Mouse (Mus musculus): ENCODE measurements around the gene Flot1. TPM values are rescaled to one million over a fixed set of nuclear protein-coding genes. Genes with fewer than 3 reads are reported as not detected.

Flot1 gene
- total and polyA plus RNA-seq, 3 experiments: 38.1 to 64.1 TPM; not detected in 1

DNA sequence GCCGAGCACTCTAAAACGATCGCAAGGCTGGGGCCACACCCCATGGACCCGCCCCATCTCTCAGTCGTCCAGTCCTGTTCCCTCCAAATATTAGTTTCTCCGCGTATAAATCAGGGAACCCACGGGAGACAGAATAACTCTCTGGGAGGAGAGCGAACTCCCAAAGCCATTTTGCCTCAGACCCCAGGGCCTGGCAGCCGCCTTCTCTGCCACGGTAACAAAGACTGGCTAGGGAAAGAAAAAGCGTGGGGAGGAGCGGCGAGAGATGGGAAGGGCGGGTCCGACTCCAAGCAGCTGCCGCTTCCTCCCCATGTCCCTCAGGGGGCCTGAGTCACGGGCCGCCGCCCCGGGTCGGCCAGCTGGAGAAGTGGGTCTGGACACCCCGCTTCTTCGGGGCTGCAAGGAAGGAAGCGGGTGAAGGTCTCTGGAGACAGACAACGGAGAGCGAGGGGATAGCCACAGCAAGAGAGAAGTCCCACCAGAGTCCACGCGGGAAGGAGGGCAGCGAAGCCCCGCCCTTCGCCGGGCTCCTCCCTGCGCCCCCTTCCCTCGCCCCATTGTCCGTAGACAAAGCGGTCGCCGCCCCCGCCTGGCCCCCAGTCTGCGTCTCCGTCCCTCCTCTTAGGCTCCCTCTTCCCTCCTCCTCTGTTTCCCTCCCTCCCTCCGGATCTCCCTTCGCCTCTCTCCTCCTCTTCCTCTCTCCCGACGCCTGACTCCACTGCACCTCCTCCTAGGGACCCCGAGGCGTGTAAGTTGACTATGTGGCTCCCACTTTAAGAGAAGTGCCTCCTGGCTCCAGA lies 42.7 kb downstream of the Flot1 start, which contains the start of gene Ppp1r18:
Gene Ppp1r18 (plus strand): TSS at position 113 of the 800 bp plus-strand sequence.
- Histone ChIP-seq H3K36me3 (ENCODE audit: control insufficient read depth in 1 of 2, insufficient read depth in 2 of 2, low read length in 2 of 2) (peaks cover 0 to 5% of the 10 kb centered on the region in 2 experiments; a peak in 2 of 4 replicates), H3K9me3 (replicated peaks; ENCODE audit: insufficient read depth, low read length) (no peaks in the 10 kb centered on the region), H3K9ac (ENCODE audit: control insufficient read depth, low read depth, low read length, poor library complexity, severe bottlenecking) (peak within 1 kb of the TSS; percentile 77), H3K4me3 (ENCODE audit: control insufficient read depth in 1 of 2, insufficient read depth in 1 of 2, low read depth in 2 of 2, low read length in 2 of 2) (peak within 1 kb of the TSS; percentile 62 to 70), H3K27ac (ENCODE audit: control insufficient read depth, low read depth, low read length) (peak within 1 kb of the TSS; percentile 70), H3K79me2 (ENCODE audit: control insufficient read depth, insufficient read depth, low read length, poor library complexity) (peaks cover 14% of the 10 kb centered on the region), H3K27me3 (ENCODE audit: control insufficient read depth in 1 of 2, insufficient read depth in 2 of 2, low read length in 2 of 2) (no peaks in the 10 kb centered on the region), H3K4me1 (ENCODE audit: control insufficient read depth in 1 of 2, insufficient read depth in 2 of 2, low read length in 2 of 2) (peaks cover 2 to 19% of the 10 kb centered on the region in 2 experiments)
- DNase-seq (ENCODE audit: low read depth, low spot score): peak; percentile 79
- no peak for TF ChIP-seq USF2 (IDR thresholded peaks at IDR 0.05; ENCODE audit: borderline replicate concordance in 1 of 2, insufficient read depth in 1 of 2, low read depth in 1 of 2, low read length in 2 of 2)
- TF ChIP-seq NRF1 (IDR thresholded peaks at IDR 0.05; ENCODE audit: insufficient read depth, low read depth, low read length, poor library complexity, severe bottlenecking): no peak
- peak; percentile 41; the same call in 1 of the 2 replicates for TF ChIP-seq SIN3A (IDR thresholded peaks at IDR 0.05; ENCODE audit: low read length)
- no peak for TF ChIP-seq ZNF384 (IDR thresholded peaks at IDR 0.05; ENCODE audit: low read depth, low read length)
- peak; percentile 28 to 43; a peak in 3 of 4 replicates for TF ChIP-seq POLR2A (IDR thresholded peaks at IDR 0.05; ENCODE audit: control insufficient read depth in 1 of 2, insufficient read depth in 1 of 2, low read depth in 1 of 2, low read length in 2 of 2, poor library complexity in 1 of 2)
- TF ChIP-seq MAFK (IDR thresholded peaks at IDR 0.05; ENCODE audit: borderline replicate concordance, low read depth, low read length): no peak
- TF ChIP-seq EP300 (IDR thresholded peaks at IDR 0.05; ENCODE audit: low read depth in 1 of 2, low read length in 2 of 2): no peak
- TF ChIP-seq POLR2AphosphoS2 (IDR thresholded peaks at IDR 0.05; ENCODE audit: low read length): peak; percentile 34; the same call in 1 of the 2 replicates
- TF ChIP-seq TCF12 (IDR thresholded peaks at IDR 0.05; ENCODE audit: low read depth, low read length): 0 out of 2 replicates have a peak, but pooled peaks have one; percentile 7
- no peak for TF ChIP-seq CHD2 (IDR thresholded peaks at IDR 0.05; ENCODE audit: low read length)
- TF ChIP-seq JUND (IDR thresholded peaks at IDR 0.05; ENCODE audit: low read depth, low read length): no peak
- TF ChIP-seq MAX (IDR thresholded peaks at IDR 0.05; ENCODE audit: low read length): peak; percentile 10; the same call in 1 of the 2 replicates
- TF ChIP-seq TAL1 (IDR thresholded peaks at IDR 0.05; ENCODE audit: low read length): no peak
- no peak; the same call in 1 of the 2 replicates for TF ChIP-seq HCFC1 (IDR thresholded peaks at IDR 0.05; ENCODE audit: low read depth, low read length)
- peak; percentile 48; the same call in 1 of the 2 replicates for TF ChIP-seq ETS1 (IDR thresholded peaks at IDR 0.05; ENCODE audit: low read depth, low read length)
- TF ChIP-seq MAZ (IDR thresholded peaks at IDR 0.05; ENCODE audit: low read depth, low read length): no peak; the same call in 1 of the 2 replicates
- TF ChIP-seq TBP (IDR thresholded peaks at IDR 0.05; ENCODE audit: low read depth, low read length): 0 out of 2 replicates have a peak, but pooled peaks have one; percentile 24
- peak; percentile 25; the same call in 1 of the 2 replicates for TF ChIP-seq NELFE (IDR thresholded peaks at IDR 0.05; ENCODE audit: low read depth, low read length)
- TF ChIP-seq CHD1 (IDR thresholded peaks at IDR 0.05; ENCODE audit: low read depth, low read length): no peak
- TF ChIP-seq MXI1 (IDR thresholded peaks at IDR 0.05; ENCODE audit: low read depth, low read length): peak; percentile 66
- no peak for TF ChIP-seq MEF2A (IDR thresholded peaks at IDR 0.05; ENCODE audit: extremely low read depth, insufficient replicate concordance, low read depth, low read length, poor library complexity, severe bottlenecking)
- TF ChIP-seq ELF1 (IDR thresholded peaks at IDR 0.05; ENCODE audit: low read depth, low read length): no peak
- TF ChIP-seq MYC (IDR thresholded peaks at IDR 0.05; ENCODE audit: low read depth, low read length): peak; percentile 48; the same call in 1 of the 2 replicates
- peak; percentile 63; the same call in 1 of the 2 replicates for TF ChIP-seq BHLHE40 (IDR thresholded peaks at IDR 0.05; ENCODE audit: borderline replicate concordance, low read depth, low read length)
- TF ChIP-seq GABPA (IDR thresholded peaks at IDR 0.05; ENCODE audit: low read depth, low read length): no peak
- no peak for TF ChIP-seq CTCF (IDR thresholded peaks at IDR 0.05 in 2 of 3, conservative IDR thresholded peaks at IDR 0.05 in 1 of 3; ENCODE audit: control insufficient read depth in 1 of 3, insufficient read depth in 1 of 3, low read depth in 2 of 3, low read length in 3 of 3, poor library complexity in 1 of 3, severe bottlenecking in 1 of 3)
